Mouse (Mus musculus): ENCODE measurements around the gene Sgms1. TPM values are rescaled to one million over a fixed set of nuclear protein-coding genes. Genes with fewer than 3 reads are reported as not detected.

The Sgms1 gene
- polyA plus RNA-seq, 1 experiment, result 14.6 TPM

DNA sequence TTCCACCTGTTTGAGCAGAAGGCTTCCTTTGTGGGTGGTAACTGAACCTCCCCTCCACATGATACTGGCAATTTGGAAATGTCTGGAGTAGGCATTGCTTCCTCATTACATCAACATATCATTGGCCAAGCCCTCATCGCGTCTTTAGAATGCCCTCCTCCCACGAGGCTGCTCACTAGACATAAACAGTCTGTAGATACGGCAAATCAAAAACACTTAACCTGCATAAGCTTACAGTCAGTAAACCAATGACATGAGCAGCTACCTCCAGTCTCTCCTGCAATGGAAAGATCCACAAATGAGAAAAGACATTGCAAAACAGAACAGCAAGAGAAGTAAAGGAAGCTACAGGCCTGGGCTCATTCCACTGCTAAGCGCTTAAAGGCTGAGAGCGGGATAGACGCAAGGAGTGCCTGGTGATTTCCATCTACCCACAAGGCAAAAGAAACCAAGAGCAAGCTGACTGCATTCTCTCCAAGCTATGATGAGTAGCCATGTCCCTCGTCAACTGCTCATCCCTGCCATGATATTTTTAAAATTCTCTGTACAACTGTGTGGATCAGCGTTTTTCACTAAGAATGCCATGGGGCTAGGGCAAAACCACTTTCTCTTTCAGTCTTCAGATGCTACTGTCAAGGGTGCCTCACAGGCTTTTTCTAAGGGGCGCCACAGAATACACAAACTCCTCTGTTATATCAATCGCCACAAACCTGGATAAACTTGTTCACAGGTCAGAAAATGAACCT, 117.9 kb downstream of the Sgms1 start:
- Histone ChIP-seq H3K4me3 (ENCODE audit: insufficient read depth, low read depth, low read length) (no peak overlapping the region), H3K4me1 (ENCODE audit: control insufficient read depth, insufficient read depth, insufficient read length, low read length) (peaks cover 18% of the 10 kb centered on the region), H3K27ac (replicated peaks; ENCODE audit: low read depth, low read length) (no peak overlapping the region)

- Histone ChIP-seq H3K27ac (replicated peaks; ENCODE audit: low read depth, low read length) (no peak overlapping the region), H3K4me3 (ENCODE audit: insufficient read depth, low read depth, low read length) (no peak overlapping the region), H3K4me1 (ENCODE audit: control insufficient read depth, insufficient read depth, insufficient read length, low read length) (peaks cover 17% of the 10 kb centered on the region)
These were observed 119.7 kb downstream of the Sgms1 start for GRCm38 (mm10) chr19:32269844-32270176.

DNA sequence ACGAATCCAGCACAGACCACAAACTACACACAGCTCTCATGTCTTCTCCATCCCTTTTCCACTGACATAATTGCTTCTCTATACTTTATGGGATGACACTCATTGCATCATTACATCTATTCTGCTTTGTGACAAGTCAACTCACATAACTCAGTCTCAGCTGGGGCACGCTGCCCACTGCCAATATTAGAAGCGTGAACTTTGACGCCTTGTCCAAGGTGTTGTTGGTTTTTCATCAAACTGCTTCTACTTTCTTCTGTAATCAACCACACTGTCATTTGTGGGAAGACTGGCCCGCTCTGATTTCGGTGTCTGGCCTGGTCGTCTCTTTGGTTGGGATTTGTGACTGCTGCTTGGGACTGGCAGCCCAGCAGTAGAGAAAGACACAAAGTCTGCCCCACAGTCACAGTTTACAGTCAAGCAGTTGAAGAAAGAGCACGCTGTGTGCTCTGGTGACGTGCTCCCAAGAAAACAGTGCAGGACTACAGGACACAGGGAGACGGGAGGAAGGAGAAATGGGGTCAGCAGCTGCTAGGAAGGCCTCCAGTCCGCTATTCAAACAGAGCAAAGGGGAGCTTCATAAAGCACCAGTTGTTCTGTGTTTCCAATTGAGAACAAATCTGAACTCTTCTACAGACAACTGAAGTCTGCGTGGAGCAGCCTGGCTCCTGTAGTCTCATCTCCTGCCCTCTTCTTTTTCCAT, 120.2 kb downstream of the Sgms1 start:
- peaks cover 17% of the 10 kb centered on the region for H3K4me1 ChIP-seq (ENCODE audit: control insufficient read depth, insufficient read depth, insufficient read length, low read length)
- H3K27ac ChIP-seq (replicated peaks; ENCODE audit: low read depth, low read length), result peak overlapping the region; percentile 13; the same call in 1 of the 2 replicates
- H3K4me3 ChIP-seq (ENCODE audit: insufficient read depth, low read depth, low read length), result no peak overlapping the region

DNA sequence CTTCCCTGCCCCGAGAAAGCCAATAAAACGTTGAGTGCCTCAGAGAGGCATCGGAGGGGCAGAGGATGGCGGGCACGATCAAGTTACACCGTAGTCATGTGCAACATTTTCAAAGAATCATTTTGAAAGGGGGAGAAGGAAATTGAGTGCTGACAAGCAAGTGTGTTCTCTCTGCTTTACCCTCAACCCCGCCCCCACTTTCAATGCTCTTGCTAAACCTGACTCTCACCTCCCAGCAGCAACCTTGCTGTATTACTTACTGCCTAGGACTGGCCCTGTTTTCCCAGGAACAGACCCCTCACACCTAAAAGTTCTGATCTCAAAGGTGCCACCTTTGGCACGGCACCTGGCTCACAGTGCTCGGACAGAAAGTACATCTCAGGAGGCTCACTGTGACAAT, 121.0 kb downstream of the Sgms1 start:
- no peak overlapping the region for H3K4me3 ChIP-seq (ENCODE audit: insufficient read depth, low read depth, low read length)
- no peak overlapping the region for H3K27ac ChIP-seq (replicated peaks; ENCODE audit: low read depth, low read length)
- H3K4me1 ChIP-seq (ENCODE audit: control insufficient read depth, insufficient read depth, insufficient read length, low read length), result peaks cover 15% of the 10 kb centered on the region

GRCm38 (mm10) chr19:32266385-32267252, 122.9 kb downstream of the Sgms1 start:
- Histone ChIP-seq H3K27ac (replicated peaks; ENCODE audit: low read depth, low read length) (peak overlapping the region; percentile 49), H3K4me3 (ENCODE audit: insufficient read depth, low read depth, low read length) (no peak overlapping the region), H3K4me1 (ENCODE audit: control insufficient read depth, insufficient read depth, insufficient read length, low read length) (peaks cover 11% of the 10 kb centered on the region)

DNA sequence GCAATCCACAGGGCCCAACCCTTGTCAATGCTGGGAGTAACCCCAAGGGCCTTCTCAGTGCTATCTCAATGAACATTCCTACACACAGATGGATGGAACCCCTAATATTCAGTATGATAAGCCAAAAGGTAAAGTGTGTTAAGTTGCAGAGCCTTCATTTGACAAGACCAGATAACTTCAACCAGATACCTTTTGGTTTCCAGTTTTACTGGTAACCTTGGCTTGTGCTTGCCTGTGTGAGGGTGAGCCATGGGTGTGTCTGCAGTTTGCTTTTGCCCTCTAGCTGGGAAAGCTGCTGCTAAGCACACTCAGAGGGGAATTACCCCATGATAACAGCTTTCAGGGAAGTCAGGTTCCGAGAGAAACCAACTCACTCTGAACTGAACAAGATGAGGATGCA, 125.8 kb downstream of the Sgms1 start:
- H3K4me3 ChIP-seq (ENCODE audit: insufficient read depth, low read depth, low read length), result no peak overlapping the region
- no peak overlapping the region for H3K27ac ChIP-seq (replicated peaks; ENCODE audit: low read depth, low read length)
- peaks cover 10% of the 10 kb centered on the region for H3K4me1 ChIP-seq (ENCODE audit: control insufficient read depth, insufficient read depth, insufficient read length, low read length)

GRCm38 (mm10) chr19:32262805-32263572, 126.5 kb downstream of the Sgms1 start:
- Histone ChIP-seq H3K4me1 (ENCODE audit: control insufficient read depth, insufficient read depth, insufficient read length, low read length) (peaks cover 10% of the 10 kb centered on the region), H3K4me3 (ENCODE audit: insufficient read depth, low read depth, low read length) (no peak overlapping the region), H3K27ac (replicated peaks; ENCODE audit: low read depth, low read length) (no peak overlapping the region)

DNA sequence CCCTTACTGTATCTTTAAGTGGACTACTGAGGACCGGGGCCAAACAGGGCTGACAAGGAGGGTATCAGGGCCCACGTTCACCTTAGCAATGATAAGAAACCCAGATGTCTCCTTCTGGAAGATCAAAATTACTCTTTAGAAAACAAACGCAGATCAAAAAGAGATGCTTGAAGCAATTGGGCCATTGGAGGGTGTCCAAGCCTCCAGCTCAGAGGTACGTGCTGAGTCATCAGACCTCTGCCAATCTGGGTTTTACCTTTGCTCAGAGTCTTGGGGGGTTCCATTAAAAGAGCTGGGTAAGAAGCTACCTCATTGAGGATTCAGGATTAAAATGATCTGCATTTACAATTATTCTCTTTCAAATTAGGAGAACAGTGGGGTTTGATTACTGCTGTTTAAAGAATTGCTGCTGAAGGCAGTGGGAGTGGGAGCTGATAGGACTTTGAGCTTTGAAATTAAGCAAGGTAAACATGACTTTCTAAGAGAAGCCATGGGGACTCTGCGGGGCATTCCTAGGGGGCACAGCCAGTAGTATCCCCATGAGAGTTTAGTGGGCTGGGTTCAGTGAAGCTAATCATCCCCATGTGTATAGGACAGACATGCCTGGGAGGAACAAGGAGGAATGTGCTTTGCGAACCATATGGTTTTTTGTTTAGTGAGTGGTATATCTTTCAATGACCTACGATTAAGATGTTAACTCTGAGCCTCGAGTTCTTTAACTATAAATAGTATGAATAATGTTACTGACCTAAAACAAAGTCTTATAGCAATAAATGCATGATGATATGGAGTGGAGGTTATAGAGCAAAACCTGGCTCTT, 128.4 kb downstream of the Sgms1 start:
- Histone ChIP-seq H3K27ac (replicated peaks; ENCODE audit: low read depth, low read length) (no peak overlapping the region), H3K4me1 (ENCODE audit: control insufficient read depth, insufficient read depth, insufficient read length, low read length) (peaks cover 9% of the 10 kb centered on the region), H3K4me3 (ENCODE audit: insufficient read depth, low read depth, low read length) (no peak overlapping the region)

GRCm38 (mm10) chr19:32259830-32260229, 129.7 kb downstream of the Sgms1 start:
- no peak overlapping the region for H3K27ac ChIP-seq (replicated peaks; ENCODE audit: low read depth, low read length)
- no peak overlapping the region for H3K4me3 ChIP-seq (ENCODE audit: insufficient read depth, low read depth, low read length)
- peaks cover 7% of the 10 kb centered on the region for H3K4me1 ChIP-seq (ENCODE audit: control insufficient read depth, insufficient read depth, insufficient read length, low read length)

DNA sequence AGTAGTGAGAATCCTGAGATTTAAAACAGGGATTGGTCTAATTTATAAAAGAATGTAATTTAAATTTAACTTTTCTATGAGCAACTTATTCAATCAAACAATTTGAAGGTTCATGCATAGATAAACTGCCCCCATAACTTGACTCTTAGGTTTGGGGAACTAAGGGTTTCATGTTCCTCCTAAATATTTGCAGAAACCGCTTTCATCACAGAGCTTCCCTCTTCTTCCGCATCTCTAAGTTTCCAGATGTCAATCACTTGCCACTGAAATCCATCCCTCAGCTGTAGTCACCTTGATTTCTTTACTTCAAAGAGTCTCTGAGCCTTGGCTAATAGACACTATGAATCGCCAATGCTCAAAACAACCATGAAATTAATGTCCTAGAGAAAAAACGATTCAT, 130.5 kb downstream of the Sgms1 start:
- no peak overlapping the region for H3K4me3 ChIP-seq (ENCODE audit: insufficient read depth, low read depth, low read length)
- peaks cover 7% of the 10 kb centered on the region for H3K4me1 ChIP-seq (ENCODE audit: control insufficient read depth, insufficient read depth, insufficient read length, low read length)
- H3K27ac ChIP-seq (replicated peaks; ENCODE audit: low read depth, low read length), result 0 out of 2 replicates have a peak overlapping the region, but pooled peaks have one; percentile 33

DNA sequence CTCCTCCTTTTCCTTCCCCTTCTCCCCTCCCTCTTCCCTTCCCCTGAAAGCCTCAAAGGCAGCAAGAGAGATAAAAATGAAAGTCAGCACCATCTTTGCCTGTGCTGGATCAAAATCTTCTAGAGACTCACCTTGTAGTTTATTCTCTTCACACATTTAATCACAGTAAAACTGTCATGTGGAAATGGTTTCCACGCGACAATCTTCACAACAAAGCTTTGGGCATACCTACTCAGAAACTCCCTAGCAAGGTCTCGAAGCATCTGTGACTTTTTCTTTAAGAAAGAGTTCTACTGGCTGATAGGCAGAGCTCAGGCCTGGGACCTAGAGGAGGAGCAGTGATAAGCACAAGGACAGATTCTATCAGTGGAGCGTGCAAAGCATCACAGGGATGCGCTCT, 131.4 kb downstream of the Sgms1 start:
- Histone ChIP-seq H3K27ac (replicated peaks; ENCODE audit: low read depth, low read length) (peak overlapping the region; percentile 60), H3K4me1 (ENCODE audit: control insufficient read depth, insufficient read depth, insufficient read length, low read length) (peaks cover 9% of the 10 kb centered on the region), H3K4me3 (ENCODE audit: insufficient read depth, low read depth, low read length) (no peak overlapping the region)

DNA sequence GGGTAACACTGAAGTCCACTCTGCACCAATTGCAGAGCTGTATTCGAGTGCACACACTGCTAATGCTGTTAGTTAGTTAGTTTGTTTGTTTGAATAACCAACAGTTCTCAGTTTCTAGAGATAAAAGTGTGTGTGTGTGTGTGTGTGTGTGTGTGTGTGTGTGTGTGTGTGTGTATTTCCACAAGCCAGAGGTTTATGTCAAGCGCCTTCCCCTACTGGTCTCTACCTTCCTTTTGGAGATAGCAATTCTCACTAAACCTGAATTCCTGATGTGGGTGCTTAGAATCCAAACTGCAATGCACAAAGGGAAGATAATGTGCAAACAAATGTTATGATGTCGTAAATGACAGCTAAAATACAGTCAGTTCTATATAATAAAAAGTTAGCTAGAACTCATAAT, 131.9 kb downstream of the Sgms1 start:
- Histone ChIP-seq H3K4me3 (ENCODE audit: insufficient read depth, low read depth, low read length) (no peak overlapping the region), H3K4me1 (ENCODE audit: control insufficient read depth, insufficient read depth, insufficient read length, low read length) (peaks cover 9% of the 10 kb centered on the region), H3K27ac (replicated peaks; ENCODE audit: low read depth, low read length) (no peak overlapping the region)

- no peak overlapping the region for H3K4me3 ChIP-seq (ENCODE audit: insufficient read depth, low read depth, low read length)
- H3K27ac ChIP-seq (replicated peaks; ENCODE audit: low read depth, low read length), result no peak overlapping the region; the same call in 1 of the 2 replicates
- H3K4me1 ChIP-seq (ENCODE audit: control insufficient read depth, insufficient read depth, insufficient read length, low read length), result peaks cover 9% of the 10 kb centered on the region
These were observed 132.7 kb downstream of the Sgms1 start for GRCm38 (mm10) chr19:32256706-32257415.

All from brown adipose tissue, adult 24 weeks (tissue).